Mouse (Mus musculus) kidney, embryonic 14.5 days (tissue): ENCODE data around the gene Chsy1. TPM values are rescaled to one million over a fixed set of nuclear protein-coding genes. Genes with fewer than 3 reads are reported as not detected.

Experiments
- ATAC-seq: fragments of 200-750 bp; cut with Nextera tagmentation; 2 replicates; pipeline ENCODE4 v1.8.0; 2017; ENCODE audit warnings: moderate number of reproducible peaks, mild to moderate bottlenecking, moderate TSS enrichment, moderate library complexity; ENCODE audit not compliant: low FRiP score, low TSS enrichment
- H3K27ac ChIP-seq: fragments of 300-500 bp; sonication (generic); 2 replicates; pipeline ENCODE4 v1.5.1; 2014; ENCODE audit warnings: low read depth, mild to moderate bottlenecking, low read length, moderate library complexity, mixed read lengths
- H3K27me3 ChIP-seq: fragments of 300-500 bp; sonication (generic); 2 replicates; pipeline ENCODE4 v1.6.1; 2014; ENCODE audit warnings: mild to moderate bottlenecking, low read length; ENCODE audit not compliant: control insufficient read depth, insufficient read depth
- H3K36me3 ChIP-seq: fragments of 300-500 bp; sonication (generic); 2 replicates; pipeline ENCODE4 v1.6.1; 2014; ENCODE audit warnings: low read length, mixed read lengths; ENCODE audit not compliant: control insufficient read depth, insufficient read depth
- H3K4me1 ChIP-seq: fragments of 300-500 bp; sonication (generic); 2 replicates; pipeline ENCODE4 v1.6.1; 2014; ENCODE audit warnings: low read length, mixed read lengths; ENCODE audit not compliant: control insufficient read depth, insufficient read depth
- H3K4me2 ChIP-seq: fragments of 300-500 bp; sonication (generic); replicated peaks from 2 replicates; pipeline ENCODE4 v1.6.1; 2014; ENCODE audit warnings: low read depth, mild to moderate bottlenecking, low read length
- H3K4me3 ChIP-seq: fragments of 300-500 bp; sonication (generic); 2 replicates; pipeline ENCODE4 v1.5.1; 2014; ENCODE audit warnings: mild to moderate bottlenecking, low read length
- H3K9ac ChIP-seq: fragments of 300-500 bp; sonication (generic); 2 replicates; pipeline ENCODE4 v1.6.1; 2014; ENCODE audit warnings: low read depth, mild to moderate bottlenecking, low read length, moderate library complexity
- H3K9me3 ChIP-seq: fragments of 300-500 bp; sonication (generic); 2 replicates; pipeline ENCODE4 v1.6.1; 2016; ENCODE audit warnings: low read length; ENCODE audit not compliant: control insufficient read depth
- WGBS: fragments of 180-500 bp; shearing (Covaris S2); extraction: QIAGEN DNeasy Blood & Tissue Kit; methylation state at CpG from one replicate; pipeline ENCODE4 v1.1.7; 2014; 5-methylcytosine and 5-hydroxymethylcytosine counted together
- polyA plus RNA-seq: library from polyadenylated mRNA; unstranded; fragments of >200 nt; fragmentation: Nextera tagmentation; extraction: Ambion mirVana; gene quantifications from 2 replicates; pipeline ENCODE4 v1.2.1, GENCODE M21; 2014

Gene Chsy1
- polyA plus RNA-seq, 1 experiment from 2014 or later, result 29.7 TPM

GRCm38 (mm10) chr7:66215911-66216310 lies 106.6 kb downstream of the Chsy1 start:
- no peak for ATAC-seq
- 96% methylated on average over 1 of the region's 1 CpGs for WGBS
- H3K4me1 ChIP-seq, result peaks cover 20% of the 10 kb centered on the region
- H3K27me3 ChIP-seq, result no peaks in the 10 kb centered on the region
- no peak overlapping the region for H3K4me3 ChIP-seq
- H3K27ac ChIP-seq, result no peak overlapping the region
- no peak overlapping the region for H3K4me2 ChIP-seq
- H3K9me3 ChIP-seq, result no peaks in the 10 kb centered on the region
- no peak overlapping the region for H3K9ac ChIP-seq
- no peaks in the 10 kb centered on the region for H3K36me3 ChIP-seq

GRCm38 (mm10) chr7:66217011-66217410 lies 107.7 kb downstream of the Chsy1 start:
- no peaks in the 10 kb centered on the region for H3K9me3 ChIP-seq
- H3K36me3 ChIP-seq, result no peaks in the 10 kb centered on the region
- no peak overlapping the region for H3K27ac ChIP-seq
- no peak overlapping the region for H3K4me3 ChIP-seq
- no peak for ATAC-seq
- H3K27me3 ChIP-seq, result no peaks in the 10 kb centered on the region
- 80% methylated on average over 7 of the region's 7 CpGs for WGBS
- H3K9ac ChIP-seq, result no peak overlapping the region
- no peak overlapping the region for H3K4me2 ChIP-seq
- H3K4me1 ChIP-seq, result peaks cover 20% of the 10 kb centered on the region

GRCm38 (mm10) chr7:66217531-66218094 lies 108.3 kb downstream of the Chsy1 start:
- peak overlapping the region; percentile 70 for H3K27ac ChIP-seq
- H3K27me3 ChIP-seq, result no peaks in the 10 kb centered on the region
- H3K9me3 ChIP-seq, result no peaks in the 10 kb centered on the region
- H3K4me2 ChIP-seq, result no peak overlapping the region
- H3K9ac ChIP-seq, result 0 out of 2 replicates have a peak overlapping the region, but pooled peaks have one; percentile 2
- peaks cover 21% of the 10 kb centered on the region for H3K4me1 ChIP-seq
- no peak for ATAC-seq
- H3K36me3 ChIP-seq, result no peaks in the 10 kb centered on the region
- WGBS, result 84% methylated on average over 7 of the region's 7 CpGs
- H3K4me3 ChIP-seq, result no peak overlapping the region

GRCm38 (mm10) chr7:66218193-66219014 lies 109.1 kb downstream of the Chsy1 start:
- Histone ChIP-seq H3K4me3 (no peak overlapping the region), H3K27me3 (no peaks in the 10 kb centered on the region), H3K36me3 (no peaks in the 10 kb centered on the region), H3K9me3 (no peaks in the 10 kb centered on the region), H3K4me2 (no peak overlapping the region), H3K9ac (0 out of 2 replicates have a peak overlapping the region, but pooled peaks have one; percentile 2), H3K27ac (peak overlapping the region; percentile 70), H3K4me1 (peaks cover 24% of the 10 kb centered on the region)
- ATAC-seq, result peak; percentile 75
- 15% methylated on average over 9 of the region's 9 CpGs for WGBS

GRCm38 (mm10) chr7:66219028-66219793 lies 109.9 kb downstream of the Chsy1 start:
- H3K27ac ChIP-seq, result peak overlapping the region; percentile 70; the same call in 1 of the 2 replicates
- no peaks in the 10 kb centered on the region for H3K9me3 ChIP-seq
- WGBS, result 85% methylated on average over 4 of the region's 4 CpGs
- H3K4me3 ChIP-seq, result no peak overlapping the region
- H3K4me2 ChIP-seq, result no peak overlapping the region
- no peak overlapping the region for H3K9ac ChIP-seq
- H3K4me1 ChIP-seq, result peaks cover 24% of the 10 kb centered on the region
- H3K36me3 ChIP-seq, result no peaks in the 10 kb centered on the region
- H3K27me3 ChIP-seq, result no peaks in the 10 kb centered on the region
- no peak for ATAC-seq

- no peak overlapping the region for H3K9ac ChIP-seq
- H3K27me3 ChIP-seq, result no peaks in the 10 kb centered on the region
- no peaks in the 10 kb centered on the region for H3K36me3 ChIP-seq
- no peak overlapping the region for H3K27ac ChIP-seq
- no peak overlapping the region for H3K4me3 ChIP-seq
- 72% methylated on average over 4 of the region's 4 CpGs for WGBS
- H3K4me1 ChIP-seq, result peaks cover 24% of the 10 kb centered on the region
- H3K4me2 ChIP-seq, result no peak overlapping the region
- no peaks in the 10 kb centered on the region for H3K9me3 ChIP-seq
- no peak for ATAC-seq
Measured at GRCm38 (mm10) chr7:66219794-66220227, 110.5 kb downstream of the Chsy1 start.

GRCm38 (mm10) chr7:66222621-66223091 lies 113.3 kb downstream of the Chsy1 start:
- ATAC-seq, result no peak
- H3K4me2 ChIP-seq, result no peak overlapping the region

More at GRCm38 (mm10) chr7:66222621-66223091, 113.3 kb downstream of the Chsy1 start:
- WGBS, result 28% methylated on average over 8 of the region's 8 CpGs
- no peaks in the 10 kb centered on the region for H3K9me3 ChIP-seq
- H3K9ac ChIP-seq, result no peak overlapping the region
- H3K27ac ChIP-seq, result peak overlapping the region; percentile 44; the same call in 1 of the 2 replicates
- no peak overlapping the region for H3K4me3 ChIP-seq
- peaks cover 19% of the 10 kb centered on the region for H3K4me1 ChIP-seq
- no peaks in the 10 kb centered on the region for H3K36me3 ChIP-seq
- no peaks in the 10 kb centered on the region for H3K27me3 ChIP-seq
